Mouse (Mus musculus) bone marrow macrophage, adult 2 months (primary cell): ENCODE results near the gene Sart3. TPM values are rescaled to one million over a fixed set of nuclear protein-coding genes. Genes with fewer than 3 reads are reported as not detected.
"Not testable (repeated sequence)": the region's sequence is repeated elsewhere in the genome, so short reads cannot be mapped to it uniquely, and the experiment has no call there.

Experiments used
- H3K27ac ChIP-seq: 2 replicates; pipeline ENCODE4 v1.5.1; 2012; ENCODE audit warnings: low read depth, low read length; ENCODE audit not compliant: insufficient read depth
- H3K4me1 ChIP-seq: 2 replicates; pipeline ENCODE4 v1.6.1; 2012; ENCODE audit warnings: low read length; ENCODE audit not compliant: control insufficient read depth, insufficient read depth
- H3K4me3 ChIP-seq: 2 replicates; pipeline ENCODE4 v1.5.1; 2012; ENCODE audit warnings: mild to moderate bottlenecking, low read length, moderate library complexity; ENCODE audit not compliant: insufficient read depth
- CTCF ChIP-seq: IDR thresholded peaks from 2 replicates; pipeline ENCODE4 v1.5.1; 2012; ENCODE audit warnings: low read depth, mild to moderate bottlenecking, low read length, moderate library complexity
- POLR2A ChIP-seq: IDR thresholded peaks from 2 replicates; pipeline ENCODE4 v1.6.1; 2012; ENCODE audit warnings: mild to moderate bottlenecking, low read depth, low read length, borderline replicate concordance
- polyA plus RNA-seq: library from polyadenylated mRNA; stranded (reverse); fragments of >200 nt; gene quantifications from 2 replicates; pipeline ENCODE4 v1.2.4, GENCODE M21; 2012; ENCODE audit not compliant: missing spikeins, insufficient read depth, insufficient read length

Sart3 gene
- polyA plus RNA-seq: 23.5 and 29.8 TPM in 2 replicates

DNA sequence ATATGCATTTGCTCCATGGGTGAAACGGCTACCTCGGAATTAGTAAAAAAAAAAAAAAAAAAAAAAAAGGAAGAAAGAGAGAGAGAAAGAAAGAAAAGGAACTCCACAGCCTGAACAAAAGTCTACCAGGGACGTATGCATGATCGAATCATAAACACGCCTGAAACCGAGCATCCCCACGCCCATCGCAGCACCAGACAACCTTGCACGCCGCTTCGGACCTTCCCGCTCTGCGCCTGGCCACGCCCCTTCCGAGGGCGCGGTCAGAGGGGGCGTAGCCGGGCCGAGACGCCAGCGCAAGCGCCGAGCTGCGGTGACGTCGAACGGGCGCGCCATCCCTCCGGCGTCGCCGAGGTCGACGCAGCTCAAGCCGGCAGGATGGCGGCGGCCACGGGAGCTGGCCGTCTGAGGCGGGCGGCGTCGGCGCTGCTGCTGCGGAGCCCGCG, at the start of gene Sart3, which contains the start of gene Iscu:
TSS of gene Sart3 (minus strand) at position 61 of the 446 bp plus-strand sequence.
TSS of gene Iscu (plus strand) at position 299 of the 446 bp plus-strand sequence.
- TF ChIP-seq POLR2A: no peak
- TF ChIP-seq CTCF: no peak
- peak within 1 kb of the TSS; percentile 91 for H3K4me3 ChIP-seq
- peak within 1 kb of the TSS; percentile 94 for H3K27ac ChIP-seq
- H3K4me1 ChIP-seq: peaks cover 35% of the 10 kb centered on the region

GRCm38 (mm10) chr5:113818572-113818971, 46.3 kb upstream of the Sart3 start:
- Histone ChIP-seq H3K4me3 (no peak overlapping the region), H3K27ac (no peak overlapping the region), H3K4me1 (peaks cover 3% of the 10 kb centered on the region; the same call in 1 of the 2 replicates)
- no peak for TF ChIP-seq CTCF
- TF ChIP-seq POLR2A: no peak

- H3K4me3 ChIP-seq: no peak overlapping the region
- no peak overlapping the region for H3K27ac ChIP-seq
- H3K4me1 ChIP-seq: peaks cover 5% of the 10 kb centered on the region; the same call in 1 of the 2 replicates
- no peak for TF ChIP-seq POLR2A
- TF ChIP-seq CTCF: peak; percentile 98
Observed at GRCm38 (mm10) chr5:113815638-113816152, 43.4 kb upstream of the Sart3 start.

DNA sequence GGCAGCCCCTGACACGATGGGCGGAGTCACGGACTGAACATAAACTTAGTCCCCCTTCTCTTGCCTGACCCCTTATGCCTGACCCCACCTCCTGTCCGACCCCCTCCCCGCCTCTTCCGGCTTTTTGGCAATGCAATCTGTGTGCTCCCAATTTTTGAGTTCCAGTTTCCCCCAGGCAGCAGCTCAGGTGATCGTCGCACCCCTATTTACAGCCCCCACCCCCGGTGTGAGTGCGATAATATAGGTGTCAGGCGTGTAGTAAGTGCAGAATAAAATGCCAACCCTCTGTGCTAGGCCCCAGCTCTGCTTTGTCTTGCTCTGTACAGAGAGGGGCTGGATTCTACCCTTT, 42.7 kb upstream of the Sart3 start:
- no peak overlapping the region for H3K4me3 ChIP-seq
- H3K27ac ChIP-seq: no peak overlapping the region
- peaks cover 6% of the 10 kb centered on the region; the same call in 1 of the 2 replicates for H3K4me1 ChIP-seq
- no peak for TF ChIP-seq CTCF
- TF ChIP-seq POLR2A: no peak

DNA sequence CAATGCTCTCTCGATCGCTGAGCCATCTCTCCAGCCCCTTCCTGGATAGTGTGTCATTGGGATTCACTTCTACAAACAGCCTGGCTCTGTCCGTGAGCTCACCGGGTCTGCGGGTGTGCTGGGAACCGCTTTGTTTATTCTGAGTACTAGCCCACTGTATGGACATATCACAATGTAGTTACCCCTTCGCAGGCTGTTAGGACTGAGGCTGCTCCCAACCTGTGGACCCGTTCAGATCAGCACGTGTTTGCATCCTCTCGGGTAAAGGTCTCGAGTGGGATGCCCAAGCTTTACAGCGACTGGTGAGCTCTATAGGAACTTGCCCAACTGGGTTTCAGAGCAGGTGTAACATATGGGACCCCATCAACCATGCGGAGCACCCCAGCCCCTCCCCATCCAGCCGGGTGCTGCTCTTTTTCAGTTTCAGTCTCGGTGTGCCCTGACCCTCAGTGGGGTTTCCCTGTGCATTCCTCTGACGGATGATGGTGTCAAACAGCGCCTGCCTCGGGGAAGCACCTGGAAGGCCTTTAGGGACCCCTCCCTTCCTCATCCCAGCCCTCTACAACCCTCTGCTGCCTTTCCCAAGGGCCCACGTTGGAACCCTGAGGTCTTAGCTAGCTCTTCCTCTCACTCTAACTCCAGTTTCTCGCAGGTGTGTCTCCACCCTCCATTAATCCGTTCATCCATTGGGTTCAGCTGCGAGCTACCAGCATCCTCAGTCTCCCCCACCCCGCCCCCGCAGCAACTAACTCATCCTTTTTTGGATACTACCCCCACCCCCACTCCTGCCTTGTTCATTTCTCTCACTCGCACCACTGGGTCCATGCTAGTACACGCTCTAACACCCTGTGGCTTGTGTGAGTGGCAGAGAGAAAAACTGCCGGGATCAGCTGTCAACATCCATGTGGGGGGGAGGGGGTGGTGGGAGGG, 42.1 kb upstream of the Sart3 start:
- Histone ChIP-seq H3K4me1 (peaks cover 10% of the 10 kb centered on the region; the same call in 1 of the 2 replicates), H3K27ac (no peak overlapping the region), H3K4me3 (no peak overlapping the region)
- TF ChIP-seq CTCF (no peak), POLR2A (no peak)

DNA sequence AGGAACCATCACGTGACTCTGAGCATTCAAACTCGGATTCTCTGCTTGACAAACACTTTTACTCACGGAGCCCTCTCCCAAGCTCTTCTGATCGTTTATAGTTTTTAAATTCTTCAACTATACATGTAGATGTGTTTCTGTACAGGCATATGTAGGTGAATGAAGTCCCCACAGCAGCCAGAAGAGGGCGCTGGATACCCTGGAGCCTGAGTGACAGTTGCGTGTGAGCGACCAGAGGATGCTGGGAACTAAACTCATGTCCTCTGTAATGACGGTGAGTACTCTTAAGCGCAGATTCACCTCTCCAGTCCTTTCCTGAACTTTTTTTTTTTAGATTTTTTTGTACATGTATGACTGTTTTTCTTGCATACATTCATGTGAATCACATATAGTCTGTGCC, 41.3 kb upstream of the Sart3 start:
- no peak overlapping the region for H3K4me3 ChIP-seq
- H3K4me1 ChIP-seq: peaks cover 10% of the 10 kb centered on the region; the same call in 1 of the 2 replicates
- H3K27ac ChIP-seq: no peak overlapping the region
- no peak for TF ChIP-seq CTCF
- TF ChIP-seq POLR2A: no peak

DNA sequence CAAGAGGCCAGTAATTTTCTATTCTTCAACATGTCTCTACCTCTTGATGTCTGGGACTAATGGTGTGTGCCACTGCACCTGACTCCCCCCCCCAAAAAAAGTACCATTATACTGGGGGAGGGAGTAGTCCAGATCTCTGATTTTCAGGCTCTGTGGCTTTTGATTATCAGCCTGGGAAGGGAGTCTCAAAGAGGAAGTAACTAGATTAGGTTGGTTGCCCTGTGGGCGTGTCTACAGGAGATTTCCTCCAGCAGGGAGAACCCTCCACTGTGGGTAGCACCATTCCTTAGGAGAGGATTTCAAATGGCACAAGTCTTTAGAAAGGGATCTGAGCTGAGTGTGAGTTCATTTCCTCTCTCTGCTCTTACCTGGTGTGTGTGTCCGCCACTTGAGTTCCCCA, 40.3 kb upstream of the Sart3 start:
- H3K4me1 ChIP-seq: peaks cover 10% of the 10 kb centered on the region; the same call in 1 of the 2 replicates
- no peak for TF ChIP-seq POLR2A
- TF ChIP-seq CTCF: no peak
- H3K27ac ChIP-seq: no peak overlapping the region
- H3K4me3 ChIP-seq: no peak overlapping the region

DNA sequence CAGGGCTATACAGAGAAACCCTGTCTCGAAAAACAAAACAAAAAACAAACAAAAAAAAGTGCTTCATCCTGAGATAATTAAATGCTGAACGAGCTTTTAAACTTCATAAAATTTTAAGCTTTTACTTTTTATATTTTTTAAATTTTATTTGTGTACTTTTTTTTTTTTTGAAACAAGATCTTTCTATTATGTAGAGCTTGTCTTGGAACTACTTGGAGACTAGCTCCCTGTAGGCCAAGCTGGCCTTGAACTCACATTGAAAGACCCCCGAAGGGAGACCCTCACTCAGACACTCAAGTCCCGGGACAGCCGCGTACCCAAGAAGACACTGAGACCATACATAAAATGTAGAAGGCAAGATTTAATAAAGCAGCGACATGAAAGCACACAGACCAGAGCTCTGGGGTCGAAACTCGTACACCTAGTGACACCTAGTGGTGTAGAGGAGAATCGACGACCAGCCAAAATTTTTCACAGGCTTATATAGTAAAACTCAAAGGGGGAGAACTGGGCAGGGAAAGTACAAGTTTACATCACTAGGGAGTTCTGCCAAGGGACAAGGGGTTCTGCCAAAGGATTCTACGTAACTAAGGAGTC, 39.6 kb upstream of the Sart3 start:
- not testable (repeated sequence) for H3K4me1 ChIP-seq, H3K27ac ChIP-seq

GRCm38 (mm10) chr5:113810111-113810510, 37.8 kb upstream of the Sart3 start:
- Histone ChIP-seq H3K27ac (no peak overlapping the region), H3K4me3 (no peak overlapping the region), H3K4me1 (peaks cover 7% of the 10 kb centered on the region; the same call in 1 of the 2 replicates)
- TF ChIP-seq CTCF (no peak), POLR2A (no peak)

More for the DNA sequence above, 39.6 kb upstream of the Sart3 start:
- H3K4me3 ChIP-seq: not testable (repeated sequence)
